Mouse (Mus musculus) sigmoid colon, adult 10 weeks (tissue): ENCODE data around the gene Evx2. TPM values are rescaled to one million over a fixed set of nuclear protein-coding genes. Genes with fewer than 3 reads are reported as not detected.

Source experiments
- polyA plus RNA-seq: library from polyadenylated mRNA; stranded (reverse); fragments of 350-450 nt; fragmentation: Illumina TruSeq; extraction: RNeasy Lipid Tissue Mini Kit (QIAGEN cat#74804); gene quantifications from one replicate; pipeline ENCODE4 v1.2.3, GENCODE M21; 2014; ENCODE audit warnings: low read depth, low replicate concordance

Gene Evx2
- 3.8 TPM for polyA plus RNA-seq

GRCm38 (mm10) chr2:74659507-74660005, at the start of gene Evx2:
Gene Evx2 (minus strand): TSS chr2:74659557.

DNA sequence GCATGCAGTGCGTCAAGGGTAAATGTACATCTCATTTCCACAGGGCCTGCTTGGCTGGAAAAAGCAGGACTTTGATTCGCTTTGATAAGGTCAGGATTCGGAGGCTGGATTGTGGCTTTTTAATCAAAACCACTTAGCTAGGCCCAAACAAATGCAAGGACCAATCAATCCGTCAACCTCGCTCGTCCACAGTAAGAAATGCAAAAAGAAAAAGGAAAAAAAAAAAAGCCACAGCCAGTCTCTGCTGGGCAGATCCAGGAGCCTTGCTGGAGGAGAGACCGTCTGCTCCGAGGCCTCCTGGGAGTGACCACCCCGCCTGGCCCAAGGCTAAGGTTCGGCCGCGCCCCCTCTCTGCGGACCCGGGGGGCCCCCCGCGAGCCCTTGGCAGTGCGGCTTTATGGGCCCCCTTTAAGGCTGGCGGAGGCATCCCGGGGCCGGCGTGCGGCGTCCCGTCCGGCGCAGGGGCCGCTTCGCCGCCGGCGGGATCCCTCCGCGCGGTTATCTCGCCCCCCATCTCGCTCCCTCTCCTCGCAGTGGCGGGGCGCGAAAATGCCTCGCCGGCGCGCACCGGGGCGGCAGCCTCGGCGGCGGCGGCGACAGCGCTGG, 45.1 kb upstream of the Evx2 start, which contains the start of gene Hoxd8:
Gene Hoxd8 (plus strand): TSS at position 223 of the 606 bp plus-strand sequence.

GRCm38 (mm10) chr2:74697567-74698121, 38.3 kb upstream of the Evx2 start, which contains the start of gene Hoxd9:
Gene Hoxd9 (plus strand): TSS chr2:74697727.

GRCm38 (mm10) chr2:74691022-74691951, 31.9 kb upstream of the Evx2 start, which contains the start of gene Hoxd10:
Gene Hoxd10 (plus strand): TSS chr2:74691924.

DNA sequence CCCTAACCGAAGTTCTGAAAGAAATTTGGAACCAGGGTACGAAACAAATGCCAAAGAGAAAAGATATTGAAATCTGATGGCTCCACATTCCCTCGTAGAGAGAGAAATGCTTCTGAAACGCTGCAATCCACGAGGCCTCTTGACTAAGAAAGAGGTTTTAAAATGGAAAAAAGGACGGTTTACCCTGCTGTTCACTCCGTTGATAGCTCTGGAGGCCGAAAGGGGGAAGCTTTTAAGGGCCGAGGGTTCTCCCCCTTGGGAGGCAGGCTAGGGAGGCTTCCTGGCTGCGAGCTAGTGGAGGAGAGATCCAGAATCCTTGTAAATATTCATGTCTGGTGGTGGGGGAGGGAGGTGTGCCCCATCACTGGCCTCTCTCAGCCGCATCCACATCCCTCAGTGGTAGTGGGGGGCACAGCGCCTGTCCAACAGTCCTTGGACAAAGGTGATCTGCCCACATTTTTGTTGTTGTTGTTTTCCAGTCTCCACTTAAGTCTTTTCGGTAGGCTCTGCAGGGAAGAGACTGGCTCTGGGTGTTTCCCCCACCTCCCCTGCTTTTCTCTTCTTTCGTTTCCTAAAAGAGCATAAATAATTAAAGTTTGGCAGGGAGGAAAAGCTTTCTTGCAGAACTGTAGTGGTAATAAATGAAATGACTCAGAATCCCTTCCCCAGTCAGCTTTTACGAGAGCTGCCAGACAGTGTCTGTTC, 19.7 kb upstream of the Evx2 start, which contains the start of gene Hoxd11:
Gene Hoxd11 (plus strand): TSS at position 667 of the 705 bp plus-strand sequence.

GRCm38 (mm10) chr2:74674881-74675665, 15.7 kb upstream of the Evx2 start, which contains the start of gene Hoxd12:
Gene Hoxd12 (plus strand): TSS chr2:74675013.

DNA sequence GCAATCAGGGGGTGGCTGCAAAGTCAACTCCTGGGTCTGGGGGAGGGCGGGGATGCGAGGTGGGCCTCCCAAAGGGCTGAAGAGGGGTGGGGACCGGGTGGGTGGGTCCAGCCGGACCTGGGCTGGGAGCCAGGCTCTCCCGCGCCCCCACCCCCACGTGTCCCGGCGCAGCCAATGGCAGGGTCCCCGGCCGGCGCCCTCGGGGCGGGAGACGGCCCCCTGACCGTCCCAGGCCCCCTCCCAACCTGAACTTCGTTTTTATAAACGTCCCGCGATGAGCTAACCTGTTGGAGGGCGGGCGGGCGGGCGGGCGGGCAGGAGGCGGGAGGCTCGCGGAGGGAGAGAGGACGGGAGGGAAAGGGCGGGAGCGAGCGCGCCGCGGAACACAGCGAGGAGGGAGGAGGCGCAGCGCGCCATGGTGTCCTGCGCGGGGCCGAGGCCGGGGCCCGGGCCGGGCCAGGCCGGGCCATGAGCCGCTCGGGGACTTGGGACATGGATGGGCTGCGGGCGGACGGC, 8.5 kb upstream of the Evx2 start, which contains the start of gene Hoxd13:
Gene Hoxd13 (plus strand): TSS at position 469 of the 516 bp plus-strand sequence.

Other genes starting within 250 kb of the Evx2 start
- 60.0 TPM for gene Lnpk, start 80.1 kb downstream of the Evx2 start, polyA plus RNA-seq
- 126 TPM for gene Hoxd13, start 8.8 kb upstream of the Evx2 start, polyA plus RNA-seq
- 1.4 TPM for gene Hoxd12, start 15.5 kb upstream of the Evx2 start, polyA plus RNA-seq
- 12.7 TPM for gene Hoxd11, start 20.0 kb upstream of the Evx2 start, polyA plus RNA-seq
- gene Hoxd10, start 32.4 kb upstream of the Evx2 start, polyA plus RNA-seq = 12.6 TPM
- 1.6 TPM for gene Hoxd9, start 38.2 kb upstream of the Evx2 start, polyA plus RNA-seq
- 3.9 TPM for gene Hoxd8, start 45.1 kb upstream of the Evx2 start, polyA plus RNA-seq
- gene Hoxd3, start 52.4 kb upstream of the Evx2 start, polyA plus RNA-seq = 0.47 TPM
- 0.88 TPM for gene Hoxd4, start 52.4 kb upstream of the Evx2 start, polyA plus RNA-seq
- 0.25 TPM for gene Gm28230, start 67.2 kb upstream of the Evx2 start, polyA plus RNA-seq
- gene Hoxd1, start 103.4 kb upstream of the Evx2 start, polyA plus RNA-seq = not detected
- 210 TPM for gene Mtx2, start 166.2 kb upstream of the Evx2 start, polyA plus RNA-seq